Mouse (Mus musculus): ENCODE data around the gene Efcab6. TPM values are rescaled to one million over a fixed set of nuclear protein-coding genes. Genes with fewer than 3 reads are reported as not detected.

Efcab6 gene
- polyA plus RNA-seq, 1 experiment from 2014 or later: 0.16 TPM

DNA sequence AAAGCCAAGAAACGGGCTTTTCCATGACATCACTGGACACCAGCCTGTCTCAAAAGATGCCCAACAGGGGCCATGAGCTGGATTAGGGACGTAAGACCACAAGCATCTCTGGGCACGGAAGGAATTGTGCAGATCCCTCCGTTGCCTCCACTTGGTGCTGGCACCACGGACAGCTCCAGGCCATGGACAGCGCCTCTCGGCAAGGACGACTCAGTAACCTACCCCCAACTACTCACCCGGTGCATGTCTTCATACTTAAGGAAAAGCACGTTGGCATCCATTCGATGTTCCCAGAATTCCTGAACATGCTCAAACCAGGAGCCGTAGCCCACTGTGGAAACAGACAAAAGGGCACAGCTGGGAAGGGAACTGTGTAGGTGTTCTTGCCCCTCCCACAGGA lies 21.2 kb upstream of the Efcab6 start:
- no peaks in the 10 kb centered on the region for H3K9me3 ChIP-seq (ENCODE audit: low read length)
- no peak overlapping the region for H3K4me2 ChIP-seq (replicated peaks; ENCODE audit: low read depth, low read length)
- H3K4me3 ChIP-seq (ENCODE audit: low read length): no peak overlapping the region
- no peak for ATAC-seq (ENCODE audit: low FRiP score, low TSS enrichment)
- WGBS: 26% methylated on average over 12 of the region's 12 CpGs
- no peaks in the 10 kb centered on the region for H3K36me3 ChIP-seq (ENCODE audit: insufficient read depth, low read length)
- no peak overlapping the region for H3K27ac ChIP-seq (ENCODE audit: low read length)
- H3K4me1 ChIP-seq (ENCODE audit: insufficient read depth, low read length): no peaks in the 10 kb centered on the region
- no peak overlapping the region for H3K9ac ChIP-seq (replicated peaks; ENCODE audit: low read length)
- no peaks in the 10 kb centered on the region for H3K27me3 ChIP-seq (ENCODE audit: insufficient read depth, low read length)

GRCm38 (mm10) chr15:84080069-84080468 lies 14.9 kb upstream of the Efcab6 start:
- WGBS: 61% methylated on average over 7 of the region's 7 CpGs
- no peaks in the 10 kb centered on the region for H3K9me3 ChIP-seq (ENCODE audit: low read length)
- H3K4me1 ChIP-seq (ENCODE audit: insufficient read depth, low read length): no peaks in the 10 kb centered on the region
- no peak overlapping the region for H3K27ac ChIP-seq (ENCODE audit: low read length)
- no peaks in the 10 kb centered on the region for H3K27me3 ChIP-seq (ENCODE audit: insufficient read depth, low read length)
- no peak for ATAC-seq (ENCODE audit: low FRiP score, low TSS enrichment)
- H3K9ac ChIP-seq (replicated peaks; ENCODE audit: low read length): no peak overlapping the region
- H3K4me3 ChIP-seq (ENCODE audit: low read length): no peak overlapping the region
- H3K4me2 ChIP-seq (replicated peaks; ENCODE audit: low read depth, low read length): no peak overlapping the region
- H3K36me3 ChIP-seq (ENCODE audit: insufficient read depth, low read length): no peaks in the 10 kb centered on the region

DNA sequence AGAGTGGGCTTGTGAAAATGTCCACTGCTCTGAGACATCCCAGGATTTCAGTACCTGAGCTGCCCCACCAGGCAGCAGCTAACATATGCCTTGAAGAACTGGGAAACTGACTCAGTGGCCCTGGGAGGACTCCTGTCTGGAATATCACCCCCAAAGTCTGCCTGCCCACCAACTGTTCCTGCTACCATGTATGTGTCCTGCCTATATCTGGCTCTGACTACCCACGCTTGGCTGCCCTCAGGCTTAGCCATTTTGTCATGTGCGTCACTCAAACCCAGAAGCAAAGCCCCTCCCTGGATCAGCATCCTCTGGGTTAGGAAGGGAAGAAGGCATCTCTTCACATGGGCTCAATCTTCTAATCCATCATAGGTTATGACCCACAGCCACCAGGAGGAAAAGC lies 14.3 kb upstream of the Efcab6 start:
- no peak overlapping the region for H3K4me2 ChIP-seq (replicated peaks; ENCODE audit: low read depth, low read length)
- ATAC-seq (ENCODE audit: low FRiP score, low TSS enrichment): no peak
- no peak overlapping the region for H3K4me3 ChIP-seq (ENCODE audit: low read length)
- H3K9ac ChIP-seq (replicated peaks; ENCODE audit: low read length): no peak overlapping the region
- H3K27me3 ChIP-seq (ENCODE audit: insufficient read depth, low read length): peaks cover under 1% of the 10 kb centered on the region; the same call in 1 of the 2 replicates
- no peaks in the 10 kb centered on the region for H3K9me3 ChIP-seq (ENCODE audit: low read length)
- 78% methylated on average over 2 of the region's 2 CpGs for WGBS
- no peaks in the 10 kb centered on the region for H3K36me3 ChIP-seq (ENCODE audit: insufficient read depth, low read length)
- H3K4me1 ChIP-seq (ENCODE audit: insufficient read depth, low read length): no peaks in the 10 kb centered on the region
- no peak overlapping the region for H3K27ac ChIP-seq (ENCODE audit: low read length)

DNA sequence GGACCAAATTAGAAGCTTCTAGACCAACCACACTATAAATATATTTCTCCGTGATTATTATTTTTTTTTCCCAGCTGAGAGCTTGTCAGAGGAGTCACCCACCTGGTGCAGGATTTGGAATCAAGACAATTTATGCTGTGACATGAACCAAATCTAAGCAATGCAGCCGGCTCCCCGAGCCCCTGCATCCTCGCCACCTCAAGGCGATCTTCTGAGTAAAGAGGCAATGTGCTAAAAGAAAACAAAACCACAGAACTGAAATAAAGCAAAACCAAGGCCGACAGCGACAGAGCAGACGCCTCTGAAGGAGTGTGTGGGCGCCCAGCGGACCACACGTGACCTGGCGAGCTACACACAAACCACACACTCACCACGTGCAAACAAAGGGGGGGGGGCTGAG lies 13.5 kb upstream of the Efcab6 start:
- Histone ChIP-seq H3K9me3 (ENCODE audit: low read length) (no peaks in the 10 kb centered on the region), H3K9ac (replicated peaks; ENCODE audit: low read length) (no peak overlapping the region), H3K4me2 (replicated peaks; ENCODE audit: low read depth, low read length) (no peak overlapping the region), H3K27me3 (ENCODE audit: insufficient read depth, low read length) (peaks cover 3% of the 10 kb centered on the region; the same call in 1 of the 2 replicates), H3K4me3 (ENCODE audit: low read length) (no peak overlapping the region), H3K36me3 (ENCODE audit: insufficient read depth, low read length) (no peaks in the 10 kb centered on the region), H3K4me1 (ENCODE audit: insufficient read depth, low read length) (no peaks in the 10 kb centered on the region), H3K27ac (ENCODE audit: low read length) (no peak overlapping the region)
- ATAC-seq (ENCODE audit: low FRiP score, low TSS enrichment): no peak
- 66% methylated on average over 13 of the region's 13 CpGs for WGBS

GRCm38 (mm10) chr15:84077151-84077550 lies 12.0 kb upstream of the Efcab6 start:
- H3K9me3 ChIP-seq (ENCODE audit: low read length): no peaks in the 10 kb centered on the region
- no peak overlapping the region for H3K4me2 ChIP-seq (replicated peaks; ENCODE audit: low read depth, low read length)
- 58% methylated on average over 17 of the region's 17 CpGs for WGBS
- peaks cover 12% of the 10 kb centered on the region; the same call in 1 of the 2 replicates for H3K27me3 ChIP-seq (ENCODE audit: insufficient read depth, low read length)
- no peak overlapping the region for H3K4me3 ChIP-seq (ENCODE audit: low read length)
- H3K27ac ChIP-seq (ENCODE audit: low read length): no peak overlapping the region
- H3K4me1 ChIP-seq (ENCODE audit: insufficient read depth, low read length): no peaks in the 10 kb centered on the region
- H3K9ac ChIP-seq (replicated peaks; ENCODE audit: low read length): no peak overlapping the region
- H3K36me3 ChIP-seq (ENCODE audit: insufficient read depth, low read length): no peaks in the 10 kb centered on the region
- no peak for ATAC-seq (ENCODE audit: low FRiP score, low TSS enrichment)

DNA sequence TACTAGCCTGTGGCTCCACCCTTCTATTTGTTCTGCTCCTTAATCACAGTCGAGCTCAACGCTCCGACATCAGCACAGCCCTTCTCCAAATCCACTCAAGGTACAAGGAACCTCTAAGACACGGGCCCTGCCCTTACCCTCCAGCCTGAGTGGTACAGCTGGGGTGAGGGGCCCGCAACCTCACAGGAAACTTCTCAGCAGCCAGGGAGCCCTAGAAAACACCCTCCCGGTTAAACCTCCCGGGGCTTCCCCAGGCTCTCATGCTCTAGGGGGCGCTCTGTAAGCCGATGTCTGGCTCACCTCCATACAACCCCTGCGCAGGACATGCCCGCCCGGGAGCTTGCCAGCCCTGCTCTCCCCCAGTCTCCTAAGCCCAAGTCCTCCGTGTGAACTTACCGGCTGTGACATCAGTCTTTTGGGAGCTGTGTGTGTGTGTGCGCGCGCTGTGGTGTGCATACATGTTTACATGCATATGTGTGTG lies 9.6 kb upstream of the Efcab6 start:
- Histone ChIP-seq H3K9ac (replicated peaks; ENCODE audit: low read length) (no peak overlapping the region), H3K4me1 (ENCODE audit: insufficient read depth, low read length) (no peaks in the 10 kb centered on the region), H3K36me3 (ENCODE audit: insufficient read depth, low read length) (no peaks in the 10 kb centered on the region), H3K27ac (ENCODE audit: low read length) (no peak overlapping the region), H3K9me3 (ENCODE audit: low read length) (no peaks in the 10 kb centered on the region), H3K4me3 (ENCODE audit: low read length) (no peak overlapping the region), H3K4me2 (replicated peaks; ENCODE audit: low read depth, low read length) (no peak overlapping the region), H3K27me3 (ENCODE audit: insufficient read depth, low read length) (peaks cover 35% of the 10 kb centered on the region)
- ATAC-seq (ENCODE audit: low FRiP score, low TSS enrichment): no peak
- WGBS: 18% methylated on average over 17 of the region's 17 CpGs

- Histone ChIP-seq H3K36me3 (ENCODE audit: insufficient read depth, low read length) (no peaks in the 10 kb centered on the region), H3K4me1 (ENCODE audit: insufficient read depth, low read length) (no peaks in the 10 kb centered on the region), H3K9me3 (ENCODE audit: low read length) (no peaks in the 10 kb centered on the region), H3K27me3 (ENCODE audit: insufficient read depth, low read length) (peaks cover 41% of the 10 kb centered on the region), H3K4me3 (ENCODE audit: low read length) (no peak overlapping the region), H3K27ac (ENCODE audit: low read length) (no peak overlapping the region), H3K4me2 (replicated peaks; ENCODE audit: low read depth, low read length) (no peak overlapping the region), H3K9ac (replicated peaks; ENCODE audit: low read length) (no peak overlapping the region)
- 10% methylated on average over 14 of the region's 15 CpGs for WGBS
- ATAC-seq (ENCODE audit: low FRiP score, low TSS enrichment): no peak
Measured at GRCm38 (mm10) chr15:84073911-84074704, 8.9 kb upstream of the Efcab6 start.

DNA sequence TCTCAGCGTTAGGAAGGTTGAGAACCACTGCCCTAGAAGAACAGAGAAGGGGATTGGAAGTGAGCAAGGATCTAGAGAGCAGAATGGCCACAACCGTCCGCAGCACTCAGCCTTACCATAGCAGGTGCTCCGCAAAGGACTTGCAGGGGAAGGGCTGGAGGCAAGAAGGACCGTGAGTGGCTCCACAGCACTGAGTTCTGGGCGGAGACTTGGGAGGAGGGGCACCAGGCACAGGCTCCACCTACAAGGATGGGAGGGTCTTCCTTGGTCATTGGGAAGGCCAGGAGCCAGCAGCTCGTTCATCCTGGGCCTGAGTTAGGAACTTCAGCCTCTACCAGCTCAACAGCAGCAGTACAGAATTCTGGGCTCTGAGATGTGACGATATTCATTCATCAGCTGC lies 7.9 kb upstream of the Efcab6 start:
- no peak for ATAC-seq (ENCODE audit: low FRiP score, low TSS enrichment)
- peaks cover 52% of the 10 kb centered on the region for H3K27me3 ChIP-seq (ENCODE audit: insufficient read depth, low read length)

DNA sequence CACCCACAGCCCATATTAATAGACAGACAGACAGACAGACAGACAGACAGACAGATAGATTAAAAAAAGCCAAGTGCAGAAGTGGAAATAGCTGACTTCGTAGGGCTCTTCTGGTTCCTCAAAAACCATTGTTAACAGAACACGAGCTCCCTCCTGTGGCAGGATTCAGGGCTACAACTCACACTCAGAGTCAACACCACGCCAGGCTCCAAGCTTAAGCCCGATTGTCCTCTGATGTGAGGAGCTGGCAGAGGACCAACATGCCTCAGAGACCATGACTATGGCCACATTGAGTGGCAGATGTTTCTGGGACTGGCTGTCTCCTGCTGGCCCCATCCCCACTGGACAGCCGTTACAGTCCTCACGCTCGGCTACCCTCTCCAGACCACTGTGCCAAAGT lies 7.0 kb upstream of the Efcab6 start:
- H3K9me3 ChIP-seq (ENCODE audit: low read length): no peaks in the 10 kb centered on the region
- 25% methylated on average over 7 of the region's 7 CpGs for WGBS
- peaks cover 58% of the 10 kb centered on the region for H3K27me3 ChIP-seq (ENCODE audit: insufficient read depth, low read length)
- H3K4me2 ChIP-seq (replicated peaks; ENCODE audit: low read depth, low read length): no peak overlapping the region
- H3K4me1 ChIP-seq (ENCODE audit: insufficient read depth, low read length): no peaks in the 10 kb centered on the region
- H3K36me3 ChIP-seq (ENCODE audit: insufficient read depth, low read length): no peaks in the 10 kb centered on the region
- H3K27ac ChIP-seq (ENCODE audit: low read length): no peak overlapping the region
- no peak for ATAC-seq (ENCODE audit: low FRiP score, low TSS enrichment)
- H3K9ac ChIP-seq (replicated peaks; ENCODE audit: low read length): no peak overlapping the region
- no peak overlapping the region for H3K4me3 ChIP-seq (ENCODE audit: low read length)

More for the DNA sequence above, 7.9 kb upstream of the Efcab6 start:
- no peaks in the 10 kb centered on the region for H3K36me3 ChIP-seq (ENCODE audit: insufficient read depth, low read length)
- no peak overlapping the region for H3K4me3 ChIP-seq (ENCODE audit: low read length)
- H3K4me1 ChIP-seq (ENCODE audit: insufficient read depth, low read length): no peaks in the 10 kb centered on the region
- 17% methylated on average over 8 of the region's 8 CpGs for WGBS
- no peaks in the 10 kb centered on the region for H3K9me3 ChIP-seq (ENCODE audit: low read length)
- no peak overlapping the region for H3K27ac ChIP-seq (ENCODE audit: low read length)
- no peak overlapping the region for H3K4me2 ChIP-seq (replicated peaks; ENCODE audit: low read depth, low read length)
- no peak overlapping the region for H3K9ac ChIP-seq (replicated peaks; ENCODE audit: low read length)

GRCm38 (mm10) chr15:84070116-84070676 lies 5.0 kb upstream of the Efcab6 start:
- no peaks in the 10 kb centered on the region for H3K4me1 ChIP-seq (ENCODE audit: insufficient read depth, low read length)
- H3K4me3 ChIP-seq (ENCODE audit: low read length): no peak overlapping the region
- WGBS: under 1% methylated on average over 13 of the region's 13 CpGs
- no peak overlapping the region for H3K27ac ChIP-seq (ENCODE audit: low read length)
- no peaks in the 10 kb centered on the region for H3K36me3 ChIP-seq (ENCODE audit: insufficient read depth, low read length)
- peaks cover 6% of the 10 kb centered on the region for H3K9me3 ChIP-seq (ENCODE audit: low read length)
- peaks cover 68% of the 10 kb centered on the region for H3K27me3 ChIP-seq (ENCODE audit: insufficient read depth, low read length)
- no peak for ATAC-seq (ENCODE audit: low FRiP score, low TSS enrichment)
- no peak overlapping the region for H3K9ac ChIP-seq (replicated peaks; ENCODE audit: low read length)
- peak overlapping the region; percentile 4; the same call in 1 of the 2 replicates for H3K4me2 ChIP-seq (replicated peaks; ENCODE audit: low read depth, low read length)
